Mouse (Mus musculus) limb, embryonic 15.5 days (tissue): ENCODE measurements around the gene Gm20422. TPM values are rescaled to one million over a fixed set of nuclear protein-coding genes. Genes with fewer than 3 reads are reported as not detected.

ENCODE experiments used
- ATAC-seq: fragments of 200-750 bp; cut with Nextera tagmentation; 2 replicates; pipeline ENCODE4 v1.8.0; 2017; ENCODE audit warnings: low read depth, moderate TSS enrichment; ENCODE audit not compliant: insufficient number of reproducible peaks, low FRiP score, low TSS enrichment
- H3K27ac ChIP-seq: fragments of 300-500 bp; sonication (generic); 2 replicates; pipeline ENCODE4 v1.5.1; 2015; ENCODE audit warnings: moderate library complexity, mild to moderate bottlenecking, inconsistent platforms
- H3K27me3 ChIP-seq: fragments of 300-500 bp; sonication (generic); 2 replicates; pipeline ENCODE4 v1.6.1; 2015; ENCODE audit warnings: inconsistent platforms
- H3K36me3 ChIP-seq: fragments of 300-500 bp; sonication (generic); 2 replicates; pipeline ENCODE4 v1.6.1; 2015; ENCODE audit warnings: inconsistent platforms
- H3K4me1 ChIP-seq: fragments of 300-500 bp; sonication (generic); 2 replicates; pipeline ENCODE4 v1.6.1; 2015; ENCODE audit warnings: inconsistent platforms
- H3K4me2 ChIP-seq: fragments of 300-500 bp; sonication (generic); 2 replicates; pipeline ENCODE4 v1.6.1; 2015; ENCODE audit warnings: mild to moderate bottlenecking, inconsistent platforms
- H3K4me3 ChIP-seq: fragments of 300-500 bp; sonication (generic); 2 replicates; pipeline ENCODE4 v1.5.1; 2015; ENCODE audit warnings: mild to moderate bottlenecking, inconsistent platforms
- H3K9ac ChIP-seq: fragments of 300-500 bp; sonication (generic); 2 replicates; pipeline ENCODE4 v1.6.1; 2015; ENCODE audit warnings: inconsistent platforms
- H3K9me3 ChIP-seq: fragments of 300-500 bp; sonication (generic); 2 replicates; pipeline ENCODE4 v1.6.1; 2016; ENCODE audit warnings: inconsistent platforms
- WGBS: fragments of 180-500 bp; shearing (Covaris S2); methylation state at CpG from one replicate; pipeline ENCODE4 v1.1.7; 2015; 5-methylcytosine and 5-hydroxymethylcytosine counted together
- polyA plus RNA-seq: library from polyadenylated mRNA; unstranded; fragments of >200 nt; fragmentation: Nextera tagmentation; extraction: Ambion mirVana; gene quantifications from 2 replicates; pipeline ENCODE4 v1.2.1, GENCODE M21; 2015

Gm20422 gene
- polyA plus RNA-seq, 1 experiment from 2014 or later = not detected

- WGBS = under 1% methylated on average over 43 of the region's 48 CpGs
- peaks cover 31% of the 10 kb centered on the region for H3K36me3 ChIP-seq
- H3K27ac ChIP-seq = peak overlapping the region; percentile 94
- peak overlapping the region; percentile 68 for H3K4me2 ChIP-seq
- peak overlapping the region; percentile 79 for H3K4me3 ChIP-seq
- peaks cover 17% of the 10 kb centered on the region for H3K4me1 ChIP-seq
- peak; percentile 68; the same call in 1 of the 2 replicates for ATAC-seq
- H3K9me3 ChIP-seq = no peaks in the 10 kb centered on the region
- H3K9ac ChIP-seq = peak overlapping the region; percentile 88
- no peaks in the 10 kb centered on the region for H3K27me3 ChIP-seq
Observed at GRCm38 (mm10) chr8:69791415-69792068, 16.9 kb upstream of the Gm20422 start.

- under 1% methylated on average over 35 of the region's 38 CpGs for WGBS
- Histone ChIP-seq H3K9ac (peak within 1 kb of the TSS; percentile 88), H3K27me3 (no peaks in the 10 kb centered on the region), H3K9me3 (no peaks in the 10 kb centered on the region), H3K27ac (peak within 1 kb of the TSS; percentile 94), H3K4me2 (peak within 1 kb of the TSS; percentile 68), H3K4me1 (peaks cover 17% of the 10 kb centered on the region), H3K4me3 (peak within 1 kb of the TSS; percentile 79), H3K36me3 (peaks cover 24% of the 10 kb centered on the region)
- peak; percentile 87 for ATAC-seq
Observed at GRCm38 (mm10) chr8:69790773-69791367, 16.2 kb upstream of the Gm20422 start, which contains the start of the genes Atp13a1 and Zfp866. Atp13a1 (plus strand) TSS chr8:69791163. Zfp866 (minus strand) TSS chr8:69791178.

- Histone ChIP-seq H3K9ac (peak overlapping the region; percentile 88), H3K9me3 (no peaks in the 10 kb centered on the region), H3K4me2 (peak overlapping the region; percentile 68), H3K4me1 (peaks cover 17% of the 10 kb centered on the region), H3K27me3 (no peaks in the 10 kb centered on the region), H3K36me3 (peaks cover 19% of the 10 kb centered on the region), H3K4me3 (peak overlapping the region; percentile 79), H3K27ac (peak overlapping the region; percentile 94)
- WGBS = 33% methylated on average over 11 of the region's 11 CpGs
- ATAC-seq = no peak
Observed at GRCm38 (mm10) chr8:69790364-69790763, 15.7 kb upstream of the Gm20422 start.

GRCm38 (mm10) chr8:69789731-69790130, 15.0 kb upstream of the Gm20422 start:
- H3K27ac ChIP-seq = no peak overlapping the region
- 0 out of 2 replicates have a peak overlapping the region, but pooled peaks have one; percentile 79 for H3K4me3 ChIP-seq
- peaks cover 13% of the 10 kb centered on the region for H3K36me3 ChIP-seq
- H3K27me3 ChIP-seq = no peaks in the 10 kb centered on the region
- H3K9ac ChIP-seq = no peak overlapping the region
- peak overlapping the region; percentile 68 for H3K4me2 ChIP-seq
- H3K4me1 ChIP-seq = peaks cover 17% of the 10 kb centered on the region
- H3K9me3 ChIP-seq = no peaks in the 10 kb centered on the region
- no peak for ATAC-seq
- 65% methylated on average over 5 of the region's 5 CpGs for WGBS

- ATAC-seq = no peak
- peaks cover 17% of the 10 kb centered on the region for H3K4me1 ChIP-seq
- H3K36me3 ChIP-seq = peaks cover 7% of the 10 kb centered on the region
- 85% methylated on average over 5 of the region's 5 CpGs for WGBS
- no peak overlapping the region for H3K9ac ChIP-seq
- H3K9me3 ChIP-seq = no peaks in the 10 kb centered on the region
- no peaks in the 10 kb centered on the region for H3K27me3 ChIP-seq
- H3K27ac ChIP-seq = no peak overlapping the region
- no peak overlapping the region for H3K4me2 ChIP-seq
- no peak overlapping the region for H3K4me3 ChIP-seq
Observed at GRCm38 (mm10) chr8:69789105-69789504, 14.4 kb upstream of the Gm20422 start.

GRCm38 (mm10) chr8:69777111-69777510, 2.4 kb upstream of the Gm20422 start:
- ATAC-seq = no peak

GRCm38 (mm10) chr8:69775149-69775534, 456 bp upstream of the Gm20422 start:
- ATAC-seq = no peak
- Histone ChIP-seq H3K4me3 (peak overlapping the region; percentile 74), H3K27me3 (no peaks in the 10 kb centered on the region), H3K4me2 (peak overlapping the region; percentile 36), H3K4me1 (peaks cover 17% of the 10 kb centered on the region), H3K9ac (no peak overlapping the region), H3K27ac (peak overlapping the region; percentile 100; the same call in 1 of the 2 replicates), H3K36me3 (peaks cover 3% of the 10 kb centered on the region; the same call in 1 of the 2 replicates), H3K9me3 (no peaks in the 10 kb centered on the region)
- 40% methylated on average over 2 of the region's 2 CpGs for WGBS

More at GRCm38 (mm10) chr8:69777111-69777510, 2.4 kb upstream of the Gm20422 start:
- H3K27me3 ChIP-seq = no peaks in the 10 kb centered on the region
- peaks cover 13% of the 10 kb centered on the region for H3K4me1 ChIP-seq
- 67% methylated on average over 12 of the region's 12 CpGs for WGBS
- H3K36me3 ChIP-seq = no peaks in the 10 kb centered on the region
- no peak overlapping the region for H3K27ac ChIP-seq
- no peak overlapping the region for H3K4me3 ChIP-seq
- H3K9ac ChIP-seq = no peak overlapping the region
- no peak overlapping the region for H3K4me2 ChIP-seq
- no peaks in the 10 kb centered on the region for H3K9me3 ChIP-seq

GRCm38 (mm10) chr8:69772106-69772505, 2.6 kb downstream of the Gm20422 start:
- Histone ChIP-seq H3K27me3 (no peaks in the 10 kb centered on the region), H3K4me1 (peaks cover 17% of the 10 kb centered on the region), H3K27ac (no peak overlapping the region), H3K4me2 (no peak overlapping the region), H3K4me3 (no peak overlapping the region), H3K9ac (no peak overlapping the region), H3K36me3 (peaks cover 31% of the 10 kb centered on the region), H3K9me3 (no peaks in the 10 kb centered on the region)
- 73% methylated on average over 2 of the region's 2 CpGs for WGBS
- no peak for ATAC-seq

- Histone ChIP-seq H3K4me3 (no peak overlapping the region), H3K27me3 (no peaks in the 10 kb centered on the region), H3K4me1 (peaks cover 17% of the 10 kb centered on the region), H3K27ac (no peak overlapping the region), H3K9me3 (no peaks in the 10 kb centered on the region), H3K9ac (no peak overlapping the region), H3K4me2 (no peak overlapping the region), H3K36me3 (peaks cover 40% of the 10 kb centered on the region)
- WGBS = 68% methylated on average over 9 of the region's 9 CpGs
- no peak for ATAC-seq
Observed at GRCm38 (mm10) chr8:69771221-69771620, 3.5 kb downstream of the Gm20422 start.

GRCm38 (mm10) chr8:69761814-69762445, 12.8 kb downstream of the Gm20422 start:
- WGBS = 89% methylated on average over 4 of the region's 4 CpGs
- H3K9me3 ChIP-seq = no peaks in the 10 kb centered on the region
- no peak for ATAC-seq
- H3K9ac ChIP-seq = no peak overlapping the region
- no peak overlapping the region for H3K4me3 ChIP-seq
- no peaks in the 10 kb centered on the region for H3K4me1 ChIP-seq
- H3K4me2 ChIP-seq = no peak overlapping the region
- H3K36me3 ChIP-seq = peaks cover 67% of the 10 kb centered on the region
- H3K27me3 ChIP-seq = no peaks in the 10 kb centered on the region
- H3K27ac ChIP-seq = no peak overlapping the region

GRCm38 (mm10) chr8:69758316-69758715, 16.4 kb downstream of the Gm20422 start:
- Histone ChIP-seq H3K9ac (no peak overlapping the region), H3K9me3 (no peaks in the 10 kb centered on the region), H3K27me3 (no peaks in the 10 kb centered on the region), H3K27ac (no peak overlapping the region), H3K4me2 (no peak overlapping the region), H3K4me3 (no peak overlapping the region), H3K4me1 (no peaks in the 10 kb centered on the region), H3K36me3 (peaks cover 36% of the 10 kb centered on the region)
- WGBS = 94% methylated on average over 5 of the region's 5 CpGs
- no peak for ATAC-seq

GRCm38 (mm10) chr8:69752437-69752836, 22.2 kb downstream of the Gm20422 start:
- Histone ChIP-seq H3K27me3 (no peaks in the 10 kb centered on the region), H3K9me3 (no peaks in the 10 kb centered on the region), H3K4me3 (no peak overlapping the region), H3K9ac (no peak overlapping the region), H3K4me1 (peaks cover 6% of the 10 kb centered on the region), H3K27ac (no peak overlapping the region), H3K4me2 (no peak overlapping the region), H3K36me3 (peaks cover 5% of the 10 kb centered on the region)
- 98% methylated on average over 2 of the region's 2 CpGs for WGBS
- ATAC-seq = no peak
